Mouse (Mus musculus) CD4-positive naive resting alpha-beta T cell, adult 57 days (primary cell): Measurements from ENCODE around the gene Ces4a. TPM values are rescaled to one million over a fixed set of nuclear protein-coding genes. Genes with fewer than 3 reads are reported as not detected.

Source experiments
- total RNA-seq: library from RNA; stranded (reverse); gene quantifications from one replicate; pipeline ENCODE4 v1.2.4, GENCODE M21; 2023

The Ces4a gene
- total RNA-seq, result not detected

GRCm38 (mm10) chr8:105131509-105131908 is at the start of gene Ces4a:
Gene Ces4a (plus strand): TSS chr8:105131800.

GRCm38 (mm10) chr8:105083449-105084050 is 48.0 kb upstream of the Ces4a start, which contains the start of gene Ces3b:
Gene Ces3b (plus strand): TSS chr8:105083753.

DNA sequence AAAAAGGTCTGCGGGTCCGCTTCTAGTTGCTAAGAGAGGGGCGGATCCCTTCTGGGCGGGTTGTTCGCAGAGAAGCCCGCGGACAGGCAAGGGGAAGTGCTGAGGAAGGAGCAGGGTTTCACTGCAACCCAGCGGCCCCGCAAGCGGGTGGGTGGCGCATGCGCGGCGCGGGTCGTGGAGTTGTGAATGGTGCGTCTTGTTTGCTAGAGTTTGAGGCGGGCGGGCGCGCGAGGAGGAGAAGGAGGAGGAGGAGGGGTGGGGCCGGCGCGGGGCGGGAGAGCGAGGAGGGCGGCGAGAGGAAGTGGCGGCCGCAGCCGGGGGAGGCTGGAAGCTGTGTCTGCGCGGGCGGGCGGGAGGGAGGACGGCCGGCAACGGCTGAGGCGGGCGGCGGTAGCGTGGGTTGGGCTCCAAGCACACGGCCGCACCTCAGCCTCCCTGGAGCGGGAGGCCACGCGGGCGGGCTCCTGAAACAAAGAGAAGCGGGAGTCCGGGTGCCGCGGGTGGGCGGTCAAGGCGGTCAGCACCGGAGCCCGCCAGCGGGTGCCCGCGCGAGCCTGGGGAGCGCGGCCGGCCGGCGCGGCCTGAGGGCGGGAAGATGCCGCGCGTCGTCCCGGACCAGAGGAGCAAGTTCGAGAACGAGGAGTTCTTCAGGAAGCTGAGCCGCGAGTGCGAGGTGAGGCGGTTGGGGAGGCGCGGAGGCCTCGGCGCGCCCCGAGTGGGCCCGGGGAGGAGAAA is 38.9 kb downstream of the Ces4a start, which contains the start of gene Cbfb:
Gene Cbfb, plus strand, starts transcription at position 294 of the 735 bp plus-strand sequence.

Other genes with a start within 250 kb of the Ces4a start
- gene Ces2e, start 205.5 kb upstream of the Ces4a start, total RNA-seq, result not detected
- not detected for gene Ces2f, start 184.4 kb upstream of the Ces4a start, total RNA-seq
- gene Ces2g, start 170.1 kb upstream of the Ces4a start, total RNA-seq, result 0.65 TPM
- gene Ces2h, start 130.9 kb upstream of the Ces4a start, total RNA-seq, result not detected
- gene Ces3a, start 83.2 kb upstream of the Ces4a start, total RNA-seq, result not detected
- gene Ces3b, start 48.0 kb upstream of the Ces4a start, total RNA-seq, result not detected
- 99.9 TPM for gene Cbfb, start 38.9 kb downstream of the Ces4a start, total RNA-seq
- 25.0 TPM for gene D230025D16Rik, start 93.3 kb downstream of the Ces4a start, total RNA-seq
- gene B3gnt9, start 123.4 kb downstream of the Ces4a start, total RNA-seq, result 2.3 TPM
- 25.6 TPM for gene Tradd, start 132.8 kb downstream of the Ces4a start, total RNA-seq
- 11.0 TPM for gene Fbxl8, start 132.8 kb downstream of the Ces4a start, total RNA-seq
- gene Hsf4, start 138.0 kb downstream of the Ces4a start, total RNA-seq, result 1.0 TPM
- gene Nol3, start 144.3 kb downstream of the Ces4a start, total RNA-seq, result not detected
- 4.5 TPM for gene 4931428F04Rik, start 158.1 kb downstream of the Ces4a start, total RNA-seq
- gene Exoc3l, start 164.3 kb downstream of the Ces4a start, total RNA-seq, result 1.7 TPM
- gene E2f4, start 165.9 kb downstream of the Ces4a start, total RNA-seq, result 85.2 TPM
- 3.6 TPM for gene Elmo3, start 173.8 kb downstream of the Ces4a start, total RNA-seq
- gene Lrrc29, start 194.5 kb downstream of the Ces4a start, total RNA-seq, result 7.3 TPM
- gene Tmem208, start 194.6 kb downstream of the Ces4a start, total RNA-seq, result 33.2 TPM
- gene Fhod1, start 216.2 kb downstream of the Ces4a start, total RNA-seq, result 27.3 TPM
- gene Slc9a5, start 217.0 kb downstream of the Ces4a start, total RNA-seq, result 0.44 TPM
- gene Plekhg4, start 241.5 kb downstream of the Ces4a start, total RNA-seq, result not detected